Mouse (Mus musculus) hindbrain, postnatal 0 days (tissue): Measurements from ENCODE around the gene Pyy. TPM values are rescaled to one million over a fixed set of nuclear protein-coding genes. Genes with fewer than 3 reads are reported as not detected.

Source experiments
- ATAC-seq: fragments of 200-750 bp; cut with Nextera tagmentation; 2 replicates; pipeline ENCODE4 v1.8.0; 2017; ENCODE audit warnings: mild to moderate bottlenecking, moderate TSS enrichment, moderate library complexity
- DNase-seq: peaks from one replicate; pipeline ENCODE4 v3.0.0-alpha.2; 2015; ENCODE audit warnings: low spot score
- H3K27ac ChIP-seq: fragments of 300-500 bp; sonication (generic); 2 replicates; pipeline ENCODE4 v1.5.1; 2014; ENCODE audit warnings: mild to moderate bottlenecking
- H3K27me3 ChIP-seq: fragments of 300-500 bp; sonication (generic); 2 replicates; pipeline ENCODE4 v1.6.1; 2014; ENCODE audit warnings: low read length, mixed read lengths; ENCODE audit not compliant: insufficient read depth
- H3K36me3 ChIP-seq: fragments of 300-500 bp; sonication (generic); 2 replicates; pipeline ENCODE4 v1.6.1; 2014; ENCODE audit warnings: low read length, mixed read lengths; ENCODE audit not compliant: insufficient read depth
- H3K4me1 ChIP-seq: fragments of 300-500 bp; sonication (generic); 2 replicates; pipeline ENCODE4 v1.6.1; 2014; ENCODE audit warnings: antibody characterized with exemption, low read length, mixed read lengths; ENCODE audit not compliant: insufficient read depth
- H3K4me2 ChIP-seq: fragments of 300-500 bp; sonication (generic); 2 replicates; pipeline ENCODE4 v1.6.1; 2014; ENCODE audit warnings: low read depth, mild to moderate bottlenecking, low read length, moderate library complexity, mixed read lengths
- H3K4me3 ChIP-seq: fragments of 300-500 bp; sonication (generic); 2 replicates; pipeline ENCODE4 v1.5.1; 2014; ENCODE audit warnings: low read length
- H3K9ac ChIP-seq: fragments of 300-500 bp; sonication (generic); replicated peaks from 2 replicates; pipeline ENCODE4 v1.6.1; 2014; ENCODE audit warnings: mild to moderate bottlenecking, low read length, moderate library complexity, mixed read lengths
- H3K9me3 ChIP-seq: fragments of 300-500 bp; sonication (generic); 2 replicates; pipeline ENCODE4 v1.6.1; 2016; ENCODE audit warnings: low read length, mixed read lengths
- CTCF ChIP-seq: IDR thresholded peaks from 2 replicates; pipeline ENCODE4 v1.5.1; 2016; ENCODE audit warnings: antibody characterized with exemption, control low read depth, low read depth
- WGBS: fragments of 180-500 bp; shearing (Covaris S2); extraction: QIAGEN DNeasy Blood & Tissue Kit; methylation state at CpG from one replicate; pipeline ENCODE4 v1.1.7; 2014; 5-methylcytosine and 5-hydroxymethylcytosine counted together
- polyA plus RNA-seq: library from polyadenylated mRNA; unstranded; fragments of >200 nt; fragmentation: Nextera tagmentation; extraction: Ambion mirVana; gene quantifications from 2 replicates; pipeline ENCODE4 v1.2.1, GENCODE M21; 2015
- total RNA-seq: library from RNA; depleted of rRNA; stranded (reverse); fragments of >200 nt; gene quantifications from 2 replicates; pipeline ENCODE4 v1.2.3, GENCODE M21; 2014; rRNA removed

Gene Pyy
- total and polyA plus RNA-seq, 2 experiments from 2014 or later = 9.5 to 25.8 TPM

GRCm38 (mm10) chr11:102069633-102070032, 38.0 kb downstream of the Pyy start:
- peak; percentile 16 for DNase-seq
- H3K4me2 ChIP-seq = no peak overlapping the region
- no peak for TF ChIP-seq CTCF
- H3K9ac ChIP-seq = no peak overlapping the region
- no peaks in the 10 kb centered on the region for H3K4me1 ChIP-seq
- no peak overlapping the region for H3K4me3 ChIP-seq
- H3K27ac ChIP-seq = no peak overlapping the region
- 43% methylated on average over 11 of the region's 11 CpGs for WGBS
- no peaks in the 10 kb centered on the region for H3K36me3 ChIP-seq
- no peaks in the 10 kb centered on the region for H3K9me3 ChIP-seq
- H3K27me3 ChIP-seq = no peaks in the 10 kb centered on the region
- ATAC-seq = no peak

- no peaks in the 10 kb centered on the region for H3K4me1 ChIP-seq
- no peak for ATAC-seq
- no peak overlapping the region for H3K4me3 ChIP-seq
- H3K9ac ChIP-seq = no peak overlapping the region
- no peak overlapping the region for H3K27ac ChIP-seq
- H3K4me2 ChIP-seq = no peak overlapping the region
- no peaks in the 10 kb centered on the region for H3K9me3 ChIP-seq
- no peaks in the 10 kb centered on the region for H3K27me3 ChIP-seq
- peak; percentile 43 for DNase-seq
- 0 out of 2 replicates have a peak, but pooled peaks cover 4% of the 10 kb centered on the region for H3K36me3 ChIP-seq
- WGBS = 48% methylated on average over 2 of the region's 2 CpGs
- peak; percentile 63 for TF ChIP-seq CTCF
These were observed 38.7 kb downstream of the Pyy start for GRCm38 (mm10) chr11:102068969-102069368.

- ATAC-seq = no peak
- H3K4me2 ChIP-seq = no peak overlapping the region
- 84% methylated on average over 13 of the region's 13 CpGs for WGBS
- H3K36me3 ChIP-seq = peaks cover 14% of the 10 kb centered on the region; the same call in 1 of the 2 replicates
- no peak for TF ChIP-seq CTCF
- no peak overlapping the region for H3K9ac ChIP-seq
- no peaks in the 10 kb centered on the region for H3K27me3 ChIP-seq
- H3K4me3 ChIP-seq = no peak overlapping the region
- H3K4me1 ChIP-seq = no peaks in the 10 kb centered on the region
- H3K27ac ChIP-seq = no peak overlapping the region
- no peaks in the 10 kb centered on the region for H3K9me3 ChIP-seq
- no peak for DNase-seq
These were observed 44.6 kb downstream of the Pyy start for GRCm38 (mm10) chr11:102063076-102063475.

GRCm38 (mm10) chr11:102061941-102062473, 45.6 kb downstream of the Pyy start:
- WGBS = 34% methylated on average over 16 of the region's 16 CpGs
- no peaks in the 10 kb centered on the region for H3K9me3 ChIP-seq
- H3K27ac ChIP-seq = no peak overlapping the region
- no peak for TF ChIP-seq CTCF
- ATAC-seq (no peak), DNase-seq (no peak)
- H3K27me3 ChIP-seq = no peaks in the 10 kb centered on the region
- no peaks in the 10 kb centered on the region for H3K4me1 ChIP-seq
- H3K4me2 ChIP-seq = peak overlapping the region; percentile 72
- H3K4me3 ChIP-seq = no peak overlapping the region
- H3K36me3 ChIP-seq = peaks cover 14% of the 10 kb centered on the region; the same call in 1 of the 2 replicates
- H3K9ac ChIP-seq = no peak overlapping the region

DNA sequence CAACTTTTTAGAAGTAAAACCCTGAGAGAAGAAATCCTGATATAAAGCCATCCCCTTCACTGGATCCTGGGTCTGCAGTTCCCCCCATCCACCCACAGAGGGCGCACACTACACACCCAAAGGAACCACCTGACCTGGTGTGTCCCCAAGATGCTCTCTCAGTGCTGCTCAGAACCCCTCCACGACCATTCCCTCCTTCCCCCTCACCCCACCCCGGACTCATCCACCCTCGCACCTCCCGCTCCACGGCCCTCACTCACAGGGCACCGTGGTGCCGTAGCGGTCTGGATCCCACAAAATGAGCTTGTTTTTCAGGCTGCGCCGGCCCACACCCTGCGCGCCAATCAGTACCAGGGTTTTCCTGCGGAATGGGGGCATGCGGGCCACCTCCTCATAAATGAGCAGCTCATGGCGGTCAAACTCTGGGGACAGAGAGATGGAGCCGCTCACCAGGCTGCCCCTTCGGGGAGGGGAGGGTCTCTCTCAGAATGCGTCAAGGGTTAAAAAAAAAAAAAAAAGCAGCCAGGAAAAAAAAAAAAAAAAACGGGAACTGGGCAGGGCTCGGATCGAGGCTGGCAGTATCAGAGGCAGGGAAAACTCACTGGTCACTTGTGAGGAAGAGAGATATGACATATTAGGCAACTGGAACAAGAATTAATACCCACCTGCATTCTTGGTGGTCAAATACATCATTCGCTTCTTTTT, 46.2 kb downstream of the Pyy start:
- peak overlapping the region; percentile 35 for H3K4me3 ChIP-seq
- no peaks in the 10 kb centered on the region for H3K4me1 ChIP-seq
- ATAC-seq = peak; percentile 81
- peak overlapping the region; percentile 33; the same call in 1 of the 2 replicates for H3K9ac ChIP-seq
- H3K4me2 ChIP-seq = peak overlapping the region; percentile 72
- peak; percentile 97 for TF ChIP-seq CTCF
- H3K27ac ChIP-seq = no peak overlapping the region
- no peaks in the 10 kb centered on the region for H3K9me3 ChIP-seq
- peaks cover 14% of the 10 kb centered on the region; the same call in 1 of the 2 replicates for H3K36me3 ChIP-seq
- no peaks in the 10 kb centered on the region for H3K27me3 ChIP-seq
- 5% methylated on average over 23 of the region's 23 CpGs for WGBS
- DNase-seq = peak; percentile 85

Other genes starting within 250 kb of the Pyy start
- 1.8 and 2.0 TPM in 2 replicates for gene Meox1, start 213.5 kb downstream of the Pyy start, total RNA-seq
- 0.69 and 0.73 TPM in 2 replicates for gene Meox1, start 213.5 kb downstream of the Pyy start, polyA plus RNA-seq
- gene Sost, start 140.8 kb downstream of the Pyy start, total RNA-seq = 0.22 TPM in 1 of 2 replicates, not detected in the other
- 0.14 and 0.16 TPM in 2 replicates for gene Sost, start 140.8 kb downstream of the Pyy start, polyA plus RNA-seq
- gene Cfap97d1, start 123.6 kb downstream of the Pyy start, total RNA-seq = not detected in 2 replicates
- gene Cfap97d1, start 123.6 kb downstream of the Pyy start, polyA plus RNA-seq = not detected in 2 replicates
- gene Dusp3, start 120.8 kb downstream of the Pyy start, total RNA-seq = 52.0 and 80.7 TPM in 2 replicates
- 44.7 and 45.2 TPM in 2 replicates for gene Dusp3, start 120.8 kb downstream of the Pyy start, polyA plus RNA-seq
- 73.5 and 81.3 TPM in 2 replicates for gene Mpp3, start 79.4 kb downstream of the Pyy start, total RNA-seq
- 53.8 and 54.1 TPM in 2 replicates for gene Mpp3, start 79.4 kb downstream of the Pyy start, polyA plus RNA-seq
- 0.05 and 0.29 TPM in 2 replicates for gene Cd300lg, start 66.3 kb downstream of the Pyy start, total RNA-seq
- 0.19 and 0.40 TPM in 2 replicates for gene Cd300lg, start 66.3 kb downstream of the Pyy start, polyA plus RNA-seq
- gene Mpp2, start 19.3 kb downstream of the Pyy start, total RNA-seq = 49.0 and 49.9 TPM in 2 replicates
- 25.5 and 26.0 TPM in 2 replicates for gene Mpp2, start 19.3 kb downstream of the Pyy start, polyA plus RNA-seq
- not detected in 2 replicates for gene Ppy, start 6.5 kb downstream of the Pyy start, total RNA-seq
- gene Ppy, start 6.5 kb downstream of the Pyy start, polyA plus RNA-seq = not detected in 2 replicates
- not detected in 2 replicates for gene Nags, start 37.7 kb upstream of the Pyy start, total RNA-seq
- gene Nags, start 37.7 kb upstream of the Pyy start, polyA plus RNA-seq = 0.09 and 0.14 TPM in 2 replicates
- gene Tmem101, start 48.6 kb upstream of the Pyy start, total RNA-seq = 37.4 and 45.4 TPM in 2 replicates
- 40.6 and 42.5 TPM in 2 replicates for gene Tmem101, start 48.6 kb upstream of the Pyy start, polyA plus RNA-seq
- 65.7 and 167 TPM in 2 replicates for gene Lsm12, start 77.5 kb upstream of the Pyy start, total RNA-seq
- 147 and 153 TPM in 2 replicates for gene Lsm12, start 77.5 kb upstream of the Pyy start, polyA plus RNA-seq
- 67.5 and 70.1 TPM in 2 replicates for gene G6pc3, start 81.8 kb upstream of the Pyy start, total RNA-seq
- 43.8 and 46.2 TPM in 2 replicates for gene G6pc3, start 81.8 kb upstream of the Pyy start, polyA plus RNA-seq
- gene Hdac5, start 122.3 kb upstream of the Pyy start, total RNA-seq = 212 and 350 TPM in 2 replicates
- 61.2 and 61.9 TPM in 2 replicates for gene Hdac5, start 122.3 kb upstream of the Pyy start, polyA plus RNA-seq
- 2.3 and 2.4 TPM in 2 replicates for gene BC030867, start 141.1 kb upstream of the Pyy start, total RNA-seq
- 2.1 and 2.3 TPM in 2 replicates for gene BC030867, start 141.1 kb upstream of the Pyy start, polyA plus RNA-seq
- gene Asb16, start 160.9 kb upstream of the Pyy start, total RNA-seq = 2.2 and 2.6 TPM in 2 replicates
- gene Asb16, start 160.9 kb upstream of the Pyy start, polyA plus RNA-seq = 0.29 and 0.41 TPM in 2 replicates
- gene Tmub2, start 177.1 kb upstream of the Pyy start, total RNA-seq = 81.8 and 92.7 TPM in 2 replicates
- 71.0 and 72.2 TPM in 2 replicates for gene Tmub2, start 177.1 kb upstream of the Pyy start, polyA plus RNA-seq
- 146 and 149 TPM in 2 replicates for gene Atxn7l3, start 188.8 kb upstream of the Pyy start, total RNA-seq
- gene Atxn7l3, start 188.8 kb upstream of the Pyy start, polyA plus RNA-seq = 22.8 and 23.7 TPM in 2 replicates
- 53.7 and 63.7 TPM in 2 replicates for gene Ubtf, start 211.9 kb upstream of the Pyy start, total RNA-seq
- 74.6 and 76.1 TPM in 2 replicates for gene Ubtf, start 211.9 kb upstream of the Pyy start, polyA plus RNA-seq